Mouse (Mus musculus) liver, embryonic 14.5 days (tissue): Measurements from ENCODE around the gene Ino80b.

Experiments
- CTCF ChIP-seq: IDR thresholded peaks from 2 replicates; pipeline ENCODE4 v1.5.1; 2016; ENCODE audit warnings: antibody characterized with exemption, low read depth, control low read depth
- EP300 ChIP-seq: IDR thresholded peaks from 2 replicates; pipeline ENCODE4 v1.6.1; 2016; ENCODE audit warnings: antibody characterized with exemption, low read depth

GRCm38 (mm10) chr6:83103130-83103650 lies 22.0 kb downstream of the Ino80b start:
- 0 out of 2 replicates have a peak, but pooled peaks have one; percentile 22 for TF ChIP-seq CTCF
- TF ChIP-seq EP300 = no peak
